Mouse (Mus musculus) myocyte (in vitro differentiated cells): ENCODE measurements around the gene Hsdl1. TPM values are rescaled to one million over a fixed set of nuclear protein-coding genes. Genes with fewer than 3 reads are reported as not detected.

Experiments
- H3K27me3 ChIP-seq: one replicate; pipeline ENCODE4 v1.6.1; 2011; ENCODE audit not compliant: control insufficient read depth, insufficient read depth, insufficient read length
- H3K36me3 ChIP-seq: one replicate; pipeline ENCODE4 v1.6.1; 2011; ENCODE audit not compliant: control insufficient read depth, insufficient read depth
- H3K4me2 ChIP-seq: one replicate; pipeline ENCODE4 v1.6.1; 2011; ENCODE audit warnings: low read depth, control low read depth
- H3K4me3 ChIP-seq: one replicate; pipeline ENCODE4 v1.5.1; 2011; ENCODE audit warnings: mild to moderate bottlenecking, control low read depth, moderate library complexity
- H3K79me2 ChIP-seq: one replicate; pipeline ENCODE4 v1.6.1; 2011; ENCODE audit not compliant: control insufficient read depth, insufficient read depth
- H3ac ChIP-seq: one replicate; pipeline ENCODE4 v1.6.1; 2011; ENCODE audit not compliant: control insufficient read depth, insufficient read length
- CEBPB ChIP-seq: IDR thresholded peaks from 2 replicates; pipeline ENCODE4 v1.6.1; 2011; ENCODE audit warnings: mild to moderate bottlenecking, moderate library complexity; ENCODE audit not compliant: poor library complexity, insufficient read depth, severe bottlenecking
- E2F4 ChIP-seq: IDR thresholded peaks from one replicate; pipeline ENCODE4 v1.6.1; 2011; ENCODE audit warnings: mild to moderate bottlenecking, control low read depth, moderate library complexity; ENCODE audit not compliant: insufficient read depth
- MAX ChIP-seq: IDR thresholded peaks from one replicate; pipeline ENCODE4 v1.6.1; 2011; ENCODE audit warnings: low read depth, mild to moderate bottlenecking, control low read depth
- MYOD1 ChIP-seq, 3 experiments: IDR thresholded peaks; one replicate each; pipeline ENCODE4 v1.6.1; 2011; ENCODE audit warnings: control low read depth in 2 of 3, low read depth in 2 of 3, mild to moderate bottlenecking in 2 of 3, moderate library complexity in 1 of 3; ENCODE audit not compliant: insufficient read length in 2 of 3, control insufficient read depth in 1 of 3
- MYOG ChIP-seq, 3 experiments: IDR thresholded peaks; one replicate each; pipeline ENCODE4 v1.6.1; 2011; ENCODE audit warnings: control low read depth in 2 of 3, low read depth in 2 of 3, mild to moderate bottlenecking in 2 of 3; ENCODE audit not compliant: insufficient read length in 2 of 3, control insufficient read depth in 1 of 3, insufficient read depth in 1 of 3
- POLR2A ChIP-seq: IDR thresholded peaks from one replicate; pipeline ENCODE4 v1.6.1; 2011; ENCODE audit warnings: low read depth, mild to moderate bottlenecking, control low read depth, moderate library complexity; ENCODE audit not compliant: insufficient read length
- POLR2AphosphoS2 ChIP-seq: IDR thresholded peaks from one replicate; pipeline ENCODE4 v1.6.1; 2011; ENCODE audit warnings: low read depth, control low read depth; ENCODE audit not compliant: insufficient read length
- REST ChIP-seq: IDR thresholded peaks from one replicate; pipeline ENCODE4 v1.6.1; 2011; ENCODE audit warnings: mild to moderate bottlenecking, control low read depth, moderate library complexity; ENCODE audit not compliant: insufficient read depth, insufficient read length
- SRF ChIP-seq: IDR thresholded peaks from one replicate; pipeline ENCODE4 v1.6.1; 2011; ENCODE audit warnings: low read depth; ENCODE audit not compliant: control insufficient read depth, insufficient read length
- TCF12 ChIP-seq: IDR thresholded peaks from one replicate; pipeline ENCODE4 v1.6.1; 2011; ENCODE audit warnings: mild to moderate bottlenecking, control low read depth; ENCODE audit not compliant: poor library complexity, insufficient read depth, severe bottlenecking
- TCF3 ChIP-seq: IDR thresholded peaks from one replicate; pipeline ENCODE4 v1.6.1; 2011; ENCODE audit warnings: low read depth, control low read depth; ENCODE audit not compliant: insufficient read length
- USF1 ChIP-seq: IDR thresholded peaks from one replicate; pipeline ENCODE4 v1.6.1; 2011; ENCODE audit warnings: low read depth, mild to moderate bottlenecking, control low read depth, moderate library complexity
- polyA plus RNA-seq: library from polyadenylated mRNA; unstranded; fragments of >200 nt; fragmentation: generic; extraction: Trizol; gene quantifications from one replicate; pipeline ENCODE4 v1.2.1, GENCODE M21; 2012; ENCODE audit warnings: missing spikeins

Gene Hsdl1
- polyA plus RNA-seq = 9.5 TPM

DNA sequence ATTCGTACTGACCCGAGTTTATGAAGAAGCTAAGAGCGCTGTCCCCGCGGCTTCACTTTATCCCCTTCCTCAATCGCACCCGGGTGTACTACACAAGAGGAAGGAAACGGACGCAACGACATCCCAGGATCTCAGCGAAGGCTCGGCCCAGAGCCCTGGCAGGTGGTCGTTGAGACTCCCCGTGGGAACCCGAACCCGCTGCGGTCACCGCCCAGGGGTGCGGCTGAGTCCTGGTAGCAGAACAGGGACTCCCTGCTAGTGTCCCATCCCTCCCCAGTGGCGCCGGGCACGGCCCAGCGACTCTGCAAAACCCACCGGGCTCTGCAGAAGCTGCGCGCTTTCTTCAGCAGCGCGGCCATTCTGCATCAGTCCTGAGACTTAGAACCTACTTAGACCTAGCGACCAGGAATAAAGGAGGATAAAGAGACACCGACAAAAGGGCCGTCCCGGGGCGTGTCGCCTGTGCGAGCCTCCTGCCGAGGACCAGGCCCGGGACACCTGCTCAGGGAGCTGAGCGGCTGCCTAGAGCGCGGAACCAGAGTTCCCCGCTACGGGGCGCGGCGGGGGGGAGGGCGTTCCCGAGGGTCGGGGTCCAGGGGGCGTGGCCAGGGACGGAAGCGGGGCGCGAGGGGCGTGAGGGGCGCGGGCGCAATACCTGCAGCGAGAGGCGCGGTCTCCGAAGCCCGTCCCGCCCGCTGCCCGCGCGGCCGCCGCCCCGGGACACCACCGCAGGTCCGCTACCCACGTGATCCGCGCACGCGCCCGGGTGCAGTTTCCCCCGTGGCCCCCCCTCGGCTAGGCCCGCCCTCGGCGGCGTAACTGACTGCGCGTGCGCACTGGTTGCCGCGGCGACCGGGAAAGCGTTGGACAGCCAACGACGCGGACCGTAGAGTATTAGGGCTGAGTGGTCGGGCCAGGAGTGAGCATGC lies at the start of gene Hsdl1, which contains the start of gene Dnaaf1:
Gene Hsdl1, minus strand, starts transcription at position 747 of the 929 bp plus-strand sequence.
Gene Dnaaf1, plus strand, starts transcription at position 799 of the 929 bp plus-strand sequence.
- Histone ChIP-seq H3K4me3 (peak within 1 kb of the TSS; percentile 30), H3K36me3 (no peaks in the 10 kb centered on the region), H3K79me2 (no peaks in the 10 kb centered on the region), H3K27me3 (peaks cover 35% of the 10 kb centered on the region), H3ac (peak within 1 kb of the TSS; percentile 76), H3K4me2 (peak within 1 kb of the TSS; percentile 96)
- no peak for TF ChIP-seq CEBPB
- no peak for TF ChIP-seq SRF
- TF ChIP-seq REST = no peak
- TF ChIP-seq TCF12 = no peak
- TF ChIP-seq TCF3 = no peak
- peak; percentile 85 for TF ChIP-seq POLR2AphosphoS2
- peak in 1 of 3 experiments; percentile 4 for TF ChIP-seq MYOG (IDR thresholded peaks at IDR 0.05; ENCODE audit: control insufficient read depth in 1 of 3, insufficient read depth in 1 of 3, insufficient read length in 2 of 3, low read depth in 2 of 3)
- TF ChIP-seq MAX = no peak
- TF ChIP-seq MYOD1 (IDR thresholded peaks at IDR 0.05; ENCODE audit: control insufficient read depth in 1 of 3, insufficient read length in 2 of 3, low read depth in 2 of 3) = peak in 1 of 3 experiments; percentile 27
- TF ChIP-seq USF1 = peak; percentile 72
- no peak for TF ChIP-seq E2F4
- peak; percentile 93 for TF ChIP-seq POLR2A

DNA sequence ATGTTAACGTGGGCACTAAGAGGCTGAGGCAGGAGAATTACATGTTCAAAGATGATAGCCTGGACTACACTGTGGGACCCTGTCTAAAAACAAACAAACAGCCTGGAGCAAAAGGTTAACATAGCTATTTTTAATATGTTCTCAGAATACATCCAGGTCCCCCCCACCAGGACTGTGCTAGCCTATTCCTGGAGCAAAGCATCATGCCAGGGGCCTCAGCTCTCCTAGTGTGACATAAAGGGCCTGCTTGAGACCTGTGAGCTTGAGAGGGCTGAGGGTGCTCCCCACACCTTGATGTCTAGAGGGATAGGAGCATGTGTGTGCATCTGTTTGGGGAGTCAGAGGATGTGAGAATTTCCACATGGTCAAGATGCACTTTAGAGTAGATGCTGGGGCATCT lies 48.8 kb upstream of the Hsdl1 start:
- no peak overlapping the region for H3ac ChIP-seq
- no peak overlapping the region for H3K4me2 ChIP-seq
- H3K4me3 ChIP-seq = no peak overlapping the region
- H3K36me3 ChIP-seq = no peaks in the 10 kb centered on the region
- H3K27me3 ChIP-seq = peaks cover 79% of the 10 kb centered on the region
- no peak for TF ChIP-seq E2F4
- H3K79me2 ChIP-seq = no peaks in the 10 kb centered on the region

DNA sequence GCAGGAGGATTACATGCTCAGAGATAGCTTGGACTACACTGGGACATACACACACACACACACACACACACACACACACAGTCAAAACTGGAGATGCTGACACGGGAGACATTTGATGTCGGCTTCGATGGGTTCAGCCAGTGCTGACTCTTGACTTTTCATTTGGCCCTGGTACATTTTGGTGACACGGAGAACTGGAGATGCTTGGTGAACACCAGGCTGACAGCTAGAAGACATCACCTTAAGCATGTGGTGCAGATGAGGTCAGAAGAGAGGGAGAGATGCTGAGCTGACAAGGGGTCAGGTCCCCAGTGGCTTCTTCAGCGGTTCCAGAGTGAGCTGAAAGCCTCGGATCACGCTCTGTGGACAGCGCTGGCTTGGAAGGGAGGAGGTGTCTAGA lies 48.1 kb upstream of the Hsdl1 start:
- Histone ChIP-seq H3K4me2 (no peak overlapping the region), H3K27me3 (peaks cover 80% of the 10 kb centered on the region), H3K4me3 (no peak overlapping the region), H3K79me2 (no peaks in the 10 kb centered on the region), H3K36me3 (no peaks in the 10 kb centered on the region), H3ac (no peak overlapping the region)
- TF ChIP-seq MYOG (IDR thresholded peaks at IDR 0.05; ENCODE audit: control insufficient read depth in 1 of 3, insufficient read depth in 1 of 3, insufficient read length in 2 of 3, low read depth in 2 of 3) = no peak
- no peak for TF ChIP-seq TCF3
- no peak for TF ChIP-seq CEBPB
- no peak for TF ChIP-seq TCF12
- TF ChIP-seq E2F4 = no peak
- TF ChIP-seq REST = no peak
- no peak for TF ChIP-seq SRF
- no peak for TF ChIP-seq MYOD1 (IDR thresholded peaks at IDR 0.05; ENCODE audit: control insufficient read depth in 1 of 3, insufficient read length in 2 of 3, low read depth in 2 of 3)
- no peak for TF ChIP-seq USF1
- TF ChIP-seq POLR2A = no peak
- TF ChIP-seq MAX = no peak
- no peak for TF ChIP-seq POLR2AphosphoS2

DNA sequence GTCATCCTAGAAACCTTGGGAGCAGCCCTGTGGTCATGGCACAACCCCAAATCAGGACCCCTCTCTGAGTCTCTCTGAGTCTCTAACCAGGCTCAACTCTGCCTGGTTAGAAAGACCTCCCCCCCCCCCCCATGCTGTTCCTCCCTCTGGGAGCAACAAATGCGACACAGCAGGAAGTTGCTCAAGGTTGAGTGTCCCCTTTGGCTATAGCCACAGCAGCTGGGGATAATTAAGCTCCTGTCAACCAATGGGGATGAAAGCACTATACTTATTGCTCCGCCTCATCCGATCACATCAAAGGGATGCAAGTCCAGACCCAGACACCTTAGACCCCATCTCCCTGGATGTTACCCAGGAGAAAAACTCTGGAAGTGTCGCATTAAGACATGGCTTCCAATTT lies 47.6 kb upstream of the Hsdl1 start:
- Histone ChIP-seq H3K4me3 (no peak overlapping the region), H3ac (no peak overlapping the region), H3K27me3 (peaks cover 81% of the 10 kb centered on the region), H3K36me3 (no peaks in the 10 kb centered on the region), H3K4me2 (no peak overlapping the region), H3K79me2 (no peaks in the 10 kb centered on the region)
- TF ChIP-seq MYOG (IDR thresholded peaks at IDR 0.05; ENCODE audit: control insufficient read depth in 1 of 3, insufficient read depth in 1 of 3, insufficient read length in 2 of 3, low read depth in 2 of 3) (no peak), SRF (no peak)

DNA sequence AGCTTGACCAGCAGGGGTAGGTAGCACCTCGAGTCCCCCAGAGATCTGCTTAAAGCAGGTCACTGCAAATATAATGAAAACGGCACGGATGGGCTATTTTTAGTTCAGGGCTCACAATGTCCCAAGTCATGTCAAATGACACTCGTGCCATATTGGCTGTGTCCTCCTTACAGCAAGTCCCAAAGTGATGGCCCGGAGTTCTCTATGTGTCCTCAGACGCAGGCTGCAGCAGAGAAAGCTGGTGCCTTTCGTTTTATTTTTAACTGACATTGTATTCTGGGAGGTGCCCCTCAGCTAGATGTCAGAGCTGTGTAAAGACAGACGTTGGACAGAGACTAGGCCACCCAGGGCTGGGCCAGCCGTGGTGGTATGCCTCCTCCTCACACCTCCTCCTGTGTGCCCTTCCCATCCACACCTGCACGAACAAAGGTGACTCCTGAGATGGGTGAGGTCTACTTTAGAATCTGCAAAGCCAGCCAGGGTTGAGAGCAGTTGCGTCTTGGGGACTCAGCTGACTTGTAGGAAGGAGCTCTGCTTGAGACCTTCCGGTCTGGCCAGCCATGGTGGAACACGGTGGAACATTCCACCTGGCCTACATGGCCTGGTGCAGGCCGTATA lies 46.0 kb upstream of the Hsdl1 start:
- Histone ChIP-seq H3K27me3 (peaks cover 81% of the 10 kb centered on the region), H3K4me2 (no peak overlapping the region), H3K79me2 (no peaks in the 10 kb centered on the region), H3K36me3 (no peaks in the 10 kb centered on the region), H3ac (no peak overlapping the region), H3K4me3 (no peak overlapping the region)
- TF ChIP-seq CEBPB = no peak
- TF ChIP-seq REST = no peak
- TF ChIP-seq TCF12 = no peak
